Mouse (Mus musculus): ENCODE data around the gene Upf3a.

GRCm38 (mm10) chr8:13769206-13769605 is 16.2 kb upstream of the Upf3a start:
- TF ChIP-seq CTCF (IDR thresholded peaks at IDR 0.05 in 2 of 3, conservative IDR thresholded peaks at IDR 0.05 in 1 of 3; ENCODE audit: control insufficient read depth in 1 of 3, insufficient read depth in 1 of 3, low read depth in 2 of 3, low read length in 3 of 3, poor library complexity in 1 of 3, severe bottlenecking in 1 of 3) = no peak
- TF ChIP-seq MEF2A (IDR thresholded peaks at IDR 0.05; ENCODE audit: extremely low read depth, insufficient replicate concordance, low read depth, low read length, poor library complexity, severe bottlenecking) = no peak

All from MEL (cell line).